Mouse (Mus musculus) CD4-positive, CD25-positive, alpha-beta regulatory T cell, adult 2 months (primary cell): ENCODE results near the gene Nsun2.
"Not testable (repeated sequence)": the region's sequence is repeated elsewhere in the genome, so short reads cannot be mapped to it uniquely, and the experiment has no call there.

Experiments used
- DNase-seq: peaks from one replicate; pipeline ENCODE4 v3.0.0-alpha.2; 2012; ENCODE audit warnings: low read depth, low spot score

Gene Nsun2

DNA sequence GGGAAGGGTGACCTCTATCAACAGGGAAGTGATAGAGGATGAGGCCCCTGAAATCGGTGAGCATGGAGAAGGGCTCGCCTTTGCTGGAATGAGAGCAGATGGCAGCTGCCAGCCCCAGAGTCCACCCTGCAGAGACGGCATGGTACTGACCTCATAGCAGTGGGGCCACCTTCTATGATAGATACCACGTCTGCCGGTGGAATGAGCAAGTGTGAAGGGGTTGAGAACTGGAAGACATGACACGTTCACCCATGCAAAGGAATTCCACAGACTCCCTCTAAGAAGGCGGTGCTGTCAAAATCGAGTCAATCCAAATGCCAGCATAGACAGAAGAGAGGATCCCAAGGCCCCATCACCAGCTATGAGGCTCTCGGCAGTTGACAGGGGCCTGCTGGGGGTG, 20.7 kb downstream of the Nsun2 start:
- DNase-seq, result no peak

DNA sequence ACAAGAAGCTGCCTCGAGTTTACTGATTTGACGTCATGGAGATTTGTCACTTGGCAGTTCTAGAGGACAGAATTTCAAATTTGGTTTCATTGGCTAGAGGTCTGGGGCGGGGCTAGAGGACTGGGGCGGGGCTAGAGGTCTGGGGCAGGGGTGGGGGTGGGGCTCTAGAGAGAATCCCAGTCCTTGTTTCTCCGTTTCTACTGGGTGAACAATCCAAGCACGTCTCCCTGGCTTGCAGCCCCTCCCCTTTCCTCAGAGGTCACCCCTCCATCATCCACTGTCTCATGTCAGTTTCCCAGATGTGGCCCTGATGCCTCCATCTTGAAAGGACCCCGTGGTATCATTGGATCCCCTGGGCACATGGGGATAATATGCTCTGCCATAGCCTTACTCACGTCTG, 21.5 kb downstream of the Nsun2 start:
- no peak for DNase-seq

DNA sequence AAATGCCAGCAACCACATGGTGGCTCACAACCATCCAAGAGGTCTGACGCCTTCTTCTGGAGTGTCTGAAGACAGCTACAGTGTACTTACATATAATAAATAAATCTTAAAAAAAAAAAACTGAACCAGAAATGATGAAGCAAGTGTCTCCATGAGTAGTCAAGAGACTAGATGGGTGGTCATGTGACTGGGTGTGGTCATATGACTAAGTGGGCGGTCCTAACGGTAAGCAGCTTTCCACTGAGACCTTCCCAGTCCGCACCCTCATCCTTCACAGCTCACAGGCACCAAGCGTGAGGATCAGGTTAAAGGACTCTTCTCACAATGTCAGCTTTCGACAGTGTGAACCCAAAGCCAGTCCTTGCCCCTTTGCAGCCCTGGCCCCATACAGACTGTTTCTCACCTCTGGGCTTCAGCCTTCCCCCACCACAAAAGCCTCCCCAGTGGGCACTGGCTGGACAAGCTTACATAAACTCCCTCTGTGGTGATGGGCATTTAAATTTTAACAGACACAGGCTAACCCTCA, 22.5 kb downstream of the Nsun2 start:
- DNase-seq, result no peak

DNA sequence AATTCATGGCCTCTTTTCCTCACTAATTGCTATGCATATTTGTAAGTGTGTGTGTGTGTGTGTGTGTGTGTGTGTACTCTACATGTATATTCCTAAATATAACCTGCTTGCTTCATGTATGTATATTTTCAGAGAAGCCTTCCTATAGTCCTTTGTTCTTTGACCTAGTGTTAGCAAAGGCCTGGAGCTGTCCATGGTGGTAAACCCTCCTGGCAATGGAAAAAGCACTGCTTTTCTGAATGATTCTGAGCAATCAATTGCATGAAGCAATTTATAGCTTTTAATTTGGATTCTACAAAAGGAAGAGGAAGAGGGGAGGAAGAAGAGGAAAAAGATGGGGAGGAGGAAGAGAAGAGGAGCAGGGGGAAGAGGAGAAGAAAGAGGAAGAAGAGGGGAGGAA, 23.2 kb downstream of the Nsun2 start:
- DNase-seq, result no peak

DNA sequence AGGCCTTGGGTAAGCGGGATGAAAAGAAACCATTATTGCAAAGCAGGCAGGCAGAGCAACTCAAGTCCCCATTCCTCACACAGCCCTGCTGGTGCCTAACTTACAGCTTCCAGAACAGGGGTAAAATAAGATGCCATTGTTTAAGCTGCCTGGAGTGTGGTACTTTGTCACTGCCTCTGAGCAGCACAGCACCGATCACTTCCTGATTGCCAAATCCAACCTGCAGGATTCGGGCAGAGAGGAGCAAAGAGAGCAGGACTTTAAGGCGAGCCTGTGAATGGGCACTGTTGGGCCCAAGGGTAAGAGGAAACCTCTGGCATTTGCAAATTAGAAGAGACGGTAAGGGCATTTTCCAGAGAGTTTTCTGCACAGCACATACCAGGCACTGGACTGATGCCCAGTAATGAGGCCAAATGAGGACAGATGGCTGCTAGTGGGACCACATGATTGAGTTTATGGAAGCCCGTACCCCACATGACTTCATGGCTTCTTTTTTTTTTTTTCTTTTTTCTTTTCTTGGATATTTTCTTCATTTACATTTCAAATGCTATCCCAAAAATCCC, 24.6 kb downstream of the Nsun2 start:
- no peak for DNase-seq

DNA sequence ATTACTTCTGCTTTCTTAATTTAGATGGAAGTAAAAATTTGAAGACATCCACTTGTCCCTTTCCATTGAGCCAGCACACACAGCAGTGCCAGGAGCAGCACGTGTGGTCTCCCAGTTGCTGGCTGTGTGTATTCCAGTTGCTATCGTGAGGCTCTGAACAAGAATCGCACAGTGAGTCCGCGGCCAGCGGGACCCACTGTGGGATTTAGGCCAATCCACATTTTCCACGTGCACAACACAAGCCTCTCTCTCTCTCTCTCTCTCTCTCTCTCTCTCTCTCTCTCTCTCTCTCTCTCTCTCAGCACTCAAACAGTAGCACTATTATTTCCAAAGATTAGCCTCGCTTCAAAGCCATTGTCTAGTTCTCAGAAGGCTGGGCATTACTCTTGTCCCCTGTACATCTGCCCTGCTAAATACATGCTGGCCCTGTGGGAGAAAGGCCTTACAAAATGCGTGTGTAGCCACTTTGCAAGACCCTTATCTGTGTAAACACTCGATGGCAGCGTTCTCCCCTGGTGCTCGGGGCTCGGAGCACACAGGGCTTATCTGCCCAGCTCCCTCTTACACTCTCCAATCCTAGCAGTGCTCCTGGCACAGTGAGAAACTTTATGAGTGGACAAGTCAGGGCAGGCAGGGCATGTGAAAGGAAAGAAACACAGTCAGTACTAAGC, 25.9 kb downstream of the Nsun2 start:
- no peak for DNase-seq

DNA sequence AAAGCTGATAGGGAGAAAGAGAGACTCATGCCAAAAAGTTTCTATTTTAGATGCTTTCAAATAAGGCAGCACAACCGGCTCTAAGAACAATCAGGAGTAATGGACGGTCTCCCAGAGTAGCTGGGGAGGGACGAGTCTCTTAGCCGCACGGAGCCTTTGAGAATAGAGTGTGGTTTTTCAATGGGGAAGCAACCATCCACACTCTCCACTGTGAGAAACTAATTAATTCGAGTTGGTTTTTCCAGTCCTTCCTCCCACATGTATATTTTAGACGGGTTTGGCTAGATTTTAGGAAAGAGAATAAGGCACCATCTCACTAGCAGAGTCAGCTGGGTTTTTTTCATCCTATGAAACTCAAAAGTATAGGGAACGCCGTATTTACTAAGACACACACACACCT, 28.5 kb downstream of the Nsun2 start:
- DNase-seq, result no peak

DNA sequence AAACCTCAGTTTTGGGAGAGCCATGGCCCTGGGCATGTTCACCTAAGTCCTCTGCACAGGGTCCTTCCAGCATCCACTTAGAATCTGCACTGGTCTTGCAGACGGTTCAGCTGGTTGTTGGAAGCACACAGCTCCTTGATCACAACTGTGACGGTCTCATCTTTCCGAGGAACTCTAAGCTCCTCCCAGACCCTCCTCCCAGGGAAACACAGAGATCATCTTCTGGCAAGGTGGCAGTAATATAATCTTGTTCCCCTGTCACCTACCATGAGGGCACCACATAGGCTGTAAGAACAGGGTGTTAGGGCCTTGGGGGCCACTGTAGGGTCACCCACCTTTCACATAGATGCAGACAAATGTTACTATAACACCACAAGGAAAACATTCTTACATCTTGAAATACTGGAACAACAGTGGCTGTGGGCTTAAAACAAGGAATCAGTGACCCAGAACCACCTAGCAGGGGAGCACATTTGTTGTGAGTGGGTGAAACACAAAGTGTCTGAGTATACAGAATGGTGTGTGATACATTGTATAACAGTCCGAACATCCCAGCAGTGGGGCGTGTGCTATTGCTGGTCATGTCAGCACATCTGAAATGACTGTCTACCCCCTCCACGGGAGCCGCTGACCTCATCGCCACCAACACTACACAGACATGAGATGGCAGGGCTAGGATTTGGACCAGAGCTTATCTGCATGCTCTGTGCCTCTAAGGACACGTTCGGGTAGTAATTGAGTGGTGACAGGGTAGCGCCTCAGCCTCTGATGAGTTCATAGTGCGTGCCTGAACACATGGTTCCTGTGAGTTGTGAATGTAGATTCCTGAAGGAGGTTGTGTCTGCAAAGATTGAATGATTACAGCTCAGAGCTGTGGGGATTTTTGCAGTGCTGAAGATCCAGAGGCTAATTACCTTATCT, 29.4 kb downstream of the Nsun2 start:
- no peak for DNase-seq

DNA sequence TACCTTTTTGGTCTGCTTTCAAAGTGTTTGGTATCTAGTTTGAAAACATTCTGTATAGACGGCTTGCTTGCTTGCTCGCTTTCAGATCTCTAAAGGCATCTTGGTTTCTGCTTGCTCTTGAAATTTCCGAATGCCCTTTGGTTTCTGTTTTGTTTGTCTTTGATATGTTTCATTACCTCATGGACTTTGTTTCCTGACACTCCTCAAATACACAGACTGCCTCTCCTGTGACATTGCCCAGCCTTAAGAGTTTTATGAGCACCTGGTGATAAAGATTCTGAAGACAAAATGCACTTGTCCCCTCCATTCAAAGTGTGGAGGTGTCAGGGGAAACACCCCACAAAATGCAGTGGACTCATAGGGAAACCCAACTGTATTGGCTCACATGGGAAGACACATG, 30.4 kb downstream of the Nsun2 start:
- no peak for DNase-seq

DNA sequence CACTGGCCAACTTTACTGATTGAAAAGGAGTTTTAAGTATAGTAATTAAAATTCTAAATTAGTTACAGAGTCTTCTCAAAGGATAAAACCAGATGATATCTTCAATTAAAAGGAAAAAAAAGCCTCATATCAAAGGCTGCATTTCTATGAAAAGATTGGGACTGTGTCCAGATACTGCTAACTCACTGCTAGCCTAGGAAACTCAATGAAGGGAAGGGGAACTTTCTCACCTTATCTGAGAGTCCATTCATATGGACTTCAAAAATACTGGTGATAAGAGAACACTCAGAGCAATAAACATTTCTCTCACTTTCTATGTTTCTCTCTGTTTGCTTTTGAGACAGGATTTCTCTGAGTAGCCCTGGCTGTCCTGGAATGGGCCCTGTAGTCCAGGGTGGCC, 31.0 kb downstream of the Nsun2 start:
- DNase-seq, result no peak

DNA sequence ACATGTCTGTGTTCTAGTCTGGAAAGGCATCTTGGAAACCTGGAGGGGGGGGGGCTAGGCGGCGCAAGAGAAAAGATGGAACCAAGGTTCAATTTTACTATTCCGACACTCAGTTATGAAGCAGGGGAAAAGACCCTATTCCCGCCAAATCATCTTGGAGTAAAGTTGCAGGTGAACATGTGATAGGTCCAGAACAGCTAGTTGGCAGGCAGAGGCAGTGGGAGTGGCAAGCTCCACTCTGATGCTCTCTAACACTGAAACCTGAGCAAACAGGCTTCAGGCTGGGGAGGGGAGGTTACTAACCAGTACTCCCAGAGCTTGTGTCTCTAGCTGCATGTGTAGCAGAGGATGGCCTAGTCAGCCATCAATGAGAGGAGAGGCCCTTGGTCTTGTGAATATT, 31.9 kb downstream of the Nsun2 start:
- not testable (repeated sequence) for DNase-seq

DNA sequence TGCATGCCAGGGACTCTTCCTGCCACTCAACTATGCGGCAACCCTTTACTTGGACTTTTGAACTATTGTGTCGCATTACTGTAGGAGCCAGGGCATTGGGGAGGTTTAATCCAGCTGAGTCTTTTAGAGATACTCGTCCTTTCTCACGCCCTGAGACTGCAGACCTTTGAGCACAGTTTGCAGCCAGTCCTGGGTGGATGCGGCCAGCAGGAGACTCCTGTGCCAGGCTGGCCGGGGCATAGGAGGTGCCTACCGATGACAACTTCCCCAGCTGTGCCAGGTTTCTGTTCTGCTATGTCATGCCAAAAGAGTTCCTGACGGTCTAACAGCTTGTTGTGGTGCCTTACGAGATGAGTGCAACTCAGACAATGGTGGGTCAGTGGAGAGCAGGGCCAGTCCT, 35.7 kb downstream of the Nsun2 start:
- DNase-seq, result no peak

DNA sequence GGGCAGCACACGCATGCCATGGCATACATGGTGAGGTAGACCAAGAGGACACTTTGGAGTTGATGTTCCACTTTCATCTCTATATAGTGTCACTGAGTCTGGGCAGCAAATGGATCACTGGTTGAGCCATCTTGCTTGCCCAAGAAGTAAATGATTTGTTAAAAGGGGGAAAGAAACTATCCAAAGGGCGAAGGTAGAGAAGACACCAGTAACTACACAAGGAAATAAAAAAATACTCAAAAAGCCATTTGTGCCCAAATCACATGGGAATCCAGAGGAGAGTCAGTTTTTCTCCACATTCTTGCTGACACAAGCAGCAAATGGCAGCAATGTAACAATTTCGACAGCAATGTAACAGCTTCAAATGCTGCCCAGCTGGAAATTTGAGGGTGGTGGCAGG, 39.0 kb downstream of the Nsun2 start:
- DNase-seq, result no peak

DNA sequence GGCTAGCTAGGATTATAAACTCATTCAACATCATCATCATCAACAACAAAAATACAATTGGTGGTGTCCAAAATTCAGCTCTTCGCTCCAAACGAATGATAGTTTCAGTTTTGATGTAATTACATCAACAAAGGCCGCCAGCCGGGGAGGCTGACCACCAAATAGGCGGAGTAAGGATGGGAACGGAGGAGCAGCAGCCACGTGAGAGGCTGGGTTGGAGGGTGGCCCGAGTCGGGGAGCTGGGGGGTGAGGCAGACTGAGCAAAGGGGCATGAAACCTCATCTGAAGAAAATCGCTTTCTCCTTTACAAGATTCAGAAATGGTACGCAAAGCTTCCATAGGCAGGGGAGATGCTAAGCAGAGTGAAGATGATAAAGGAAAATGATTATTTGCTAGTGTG, 43.1 kb downstream of the Nsun2 start:
- no peak for DNase-seq

DNA sequence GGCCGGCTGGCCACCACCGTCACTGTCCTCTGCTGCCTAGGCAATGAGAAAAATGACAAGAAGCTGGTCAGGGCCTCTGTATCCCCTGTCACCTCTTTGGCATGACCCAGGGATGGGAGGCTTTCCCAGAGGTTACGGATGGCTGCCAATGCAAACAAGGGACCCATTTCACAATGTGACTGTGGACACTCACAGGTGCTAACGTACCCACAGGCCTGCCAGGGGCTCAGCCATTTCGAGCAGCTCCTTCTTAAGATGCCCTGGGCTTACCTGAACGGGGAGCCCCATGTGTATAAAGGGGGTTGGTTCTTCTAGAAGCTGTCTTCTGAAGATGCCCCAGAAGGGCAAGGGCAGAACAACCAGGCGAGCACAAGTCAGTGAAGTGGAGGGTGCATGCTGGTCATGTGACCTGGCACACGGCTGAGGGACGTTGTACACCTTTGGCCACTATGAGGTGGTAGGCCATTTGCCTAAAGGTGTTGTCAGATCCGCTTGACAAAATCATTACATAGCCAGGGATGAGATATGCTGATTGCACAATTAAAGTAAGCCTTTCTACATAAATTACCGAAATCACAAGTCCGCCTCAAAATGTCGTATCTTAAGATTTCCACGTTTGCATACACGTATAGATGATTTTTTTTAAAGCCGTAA, 43.8 kb downstream of the Nsun2 start:
- no peak for DNase-seq

DNA sequence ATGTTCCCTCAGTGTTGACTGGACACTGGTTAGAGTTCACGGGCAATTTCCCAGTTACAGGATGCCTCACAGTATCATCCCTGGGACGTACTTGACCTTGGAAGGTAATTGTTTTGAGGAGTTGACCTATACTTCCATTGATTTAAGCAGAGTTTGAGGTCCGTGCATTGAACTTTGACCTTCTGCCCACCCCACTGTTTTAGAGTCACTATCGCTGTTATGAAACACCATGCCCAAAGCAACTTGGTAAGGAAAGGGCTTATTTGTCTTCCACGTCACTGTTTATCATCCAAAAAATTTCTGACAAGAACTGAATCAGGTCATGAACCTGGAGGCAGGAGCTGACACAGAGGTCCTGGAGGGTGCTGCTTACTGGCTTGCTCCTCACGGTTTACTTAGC, 48.9 kb downstream of the Nsun2 start:
- no peak for DNase-seq

DNA sequence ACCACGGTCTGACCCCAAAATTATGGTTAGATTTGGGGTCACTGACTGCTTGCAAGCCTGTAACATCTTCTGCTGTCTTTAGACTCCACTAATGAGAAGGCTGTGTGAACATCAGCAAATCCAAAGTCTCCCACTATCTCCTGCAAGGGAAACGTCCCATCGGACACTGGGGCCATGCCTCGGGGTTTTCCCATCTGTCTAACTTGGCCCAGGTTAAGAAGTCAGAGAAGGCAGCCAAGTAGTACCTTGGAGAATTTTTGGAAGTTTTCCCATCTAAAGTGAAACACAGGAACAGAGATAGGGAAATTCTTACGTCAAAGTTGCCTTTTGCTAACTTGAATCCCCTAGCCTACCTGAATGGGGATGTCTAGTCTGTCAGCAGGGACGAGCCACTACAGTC, 50.0 kb downstream of the Nsun2 start:
- DNase-seq, result no peak

DNA sequence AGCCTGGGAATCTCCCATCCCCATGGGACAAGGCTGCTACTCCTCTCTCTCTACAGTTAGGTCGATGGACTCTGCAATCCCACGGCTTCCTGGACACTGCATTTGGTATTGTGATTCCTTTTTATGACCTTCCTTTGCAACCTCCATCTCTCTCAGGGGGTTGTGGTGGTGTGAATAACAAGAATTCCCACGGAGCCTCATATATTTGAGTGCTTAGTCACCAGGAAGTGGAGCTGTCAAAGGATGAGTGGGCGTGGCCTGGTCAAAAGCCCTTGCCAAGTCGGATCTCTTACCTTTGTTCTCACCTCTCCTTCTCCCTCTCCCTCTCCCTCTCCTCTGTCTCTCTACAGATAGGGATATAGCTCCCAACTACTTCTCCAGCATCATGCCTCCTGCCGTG, 52.3 kb downstream of the Nsun2 start:
- no peak for DNase-seq

DNA sequence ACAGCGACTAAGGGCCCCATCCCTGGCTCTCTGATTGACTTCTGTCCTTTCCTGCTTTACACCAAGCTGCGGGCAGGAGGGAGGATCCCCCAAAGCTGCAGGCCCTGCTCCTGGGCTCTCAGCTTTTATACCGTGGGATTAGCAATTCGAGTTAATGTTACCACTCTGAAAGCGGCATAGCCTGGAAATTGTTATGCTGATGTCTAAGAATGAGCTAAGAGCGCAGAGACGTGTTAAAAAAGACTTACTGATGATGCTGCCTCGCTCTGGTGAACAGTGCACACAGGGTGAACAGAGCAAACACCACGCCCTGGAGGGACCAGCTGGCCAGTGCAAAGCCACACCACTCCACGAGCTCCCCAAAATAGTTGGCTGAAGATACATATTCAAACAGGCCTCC, 52.8 kb downstream of the Nsun2 start:
- no peak for DNase-seq

DNA sequence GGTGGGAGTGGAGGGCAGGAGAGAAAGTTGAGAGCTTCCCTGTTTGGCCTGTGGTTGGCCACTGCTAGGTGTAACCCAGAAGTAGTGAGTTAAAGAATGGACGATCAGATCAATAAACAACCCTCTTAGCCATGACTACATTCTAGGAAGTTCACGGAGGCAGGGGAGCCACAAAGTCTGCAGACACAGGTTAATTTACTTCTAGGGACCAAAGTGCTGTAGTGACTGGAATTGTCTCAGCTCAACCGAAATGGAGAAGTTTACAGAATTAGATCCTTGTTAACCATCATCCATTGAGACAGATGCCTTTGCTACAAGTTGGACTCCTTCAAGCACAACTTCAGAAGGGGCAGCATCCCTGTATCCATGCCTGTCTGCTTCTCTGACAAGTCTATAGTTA, 54.3 kb downstream of the Nsun2 start:
- no peak for DNase-seq

DNA sequence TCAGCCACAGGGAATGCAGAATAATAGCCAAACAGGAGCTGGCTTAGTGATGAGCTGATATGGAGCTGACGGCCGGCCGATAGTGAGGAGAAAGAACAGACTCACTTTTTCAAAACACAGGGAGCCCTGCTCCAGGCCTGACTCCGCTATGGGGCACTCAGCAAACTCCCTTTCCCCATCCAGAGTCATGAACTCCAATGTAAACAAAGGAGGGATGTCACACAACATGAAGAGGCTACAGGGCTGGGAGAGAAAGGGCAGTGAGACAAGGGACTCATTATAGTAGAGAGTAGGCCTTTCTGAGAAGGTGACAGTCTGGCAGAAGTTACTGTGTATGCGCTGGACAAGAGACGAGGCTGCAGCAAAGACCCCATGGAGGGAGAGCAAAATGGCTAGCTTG, 54.7 kb downstream of the Nsun2 start:
- no peak for DNase-seq

DNA sequence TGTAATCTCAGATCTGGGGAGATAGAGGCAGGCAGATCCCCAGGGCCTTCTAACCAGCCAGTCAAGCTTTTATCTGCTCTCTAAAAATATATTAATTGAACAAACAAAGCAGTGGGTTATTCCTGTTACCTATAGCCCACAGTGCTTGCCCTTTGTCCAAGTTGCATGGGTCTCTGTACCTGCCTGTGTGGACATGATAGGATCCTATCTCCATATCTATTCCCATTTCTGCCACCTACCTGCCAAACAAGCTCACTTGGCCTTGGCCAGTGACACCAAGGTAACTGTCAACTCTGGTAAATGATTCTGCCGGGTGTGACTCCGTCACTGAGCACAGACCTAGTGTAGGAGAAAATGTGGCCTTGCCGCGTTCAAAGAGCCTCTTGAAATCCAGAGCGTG, 57.8 kb downstream of the Nsun2 start:
- no peak for DNase-seq
